Mouse (Mus musculus): ENCODE measurements around the gene Pdk2. TPM values are rescaled to one million over a fixed set of nuclear protein-coding genes. Genes with fewer than 3 reads are reported as not detected.
A peak's percentile ranks its signal among the peaks of the same experiment; 100 is the strongest.

Pdk2 gene
- total RNA-seq, 2 experiments from 2014 or later = 133 TPM

DNA sequence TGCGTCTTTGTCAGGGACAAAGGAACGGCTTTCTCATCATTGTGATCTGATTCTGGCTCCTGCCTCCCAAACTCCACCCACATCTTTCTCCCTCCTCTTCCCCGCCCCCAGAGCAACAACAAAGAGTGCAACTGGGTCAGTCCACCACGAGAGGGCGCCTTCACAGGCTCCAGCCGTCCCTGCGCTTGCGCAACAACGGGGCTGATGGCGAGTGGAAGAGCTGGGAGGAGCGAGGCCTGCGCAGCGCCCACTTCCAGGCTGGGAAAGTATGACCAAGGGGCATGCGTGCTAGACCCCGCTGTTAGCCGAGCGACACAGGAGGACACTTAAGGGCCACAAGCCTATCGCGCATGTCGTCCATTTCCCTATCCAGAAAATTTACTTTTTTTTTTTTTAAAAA lies 62.2 kb downstream of the Pdk2 start:
- H3K27ac ChIP-seq = peak overlapping the region; percentile 90
- H3K4me3 ChIP-seq = peak overlapping the region; percentile 52
- TF ChIP-seq CTCF (conservative IDR thresholded peaks at IDR 0.05) = peak; percentile 96
- DNase-seq (ENCODE audit: low spot score in 2 of 2) = peak; percentile 99

DNA sequence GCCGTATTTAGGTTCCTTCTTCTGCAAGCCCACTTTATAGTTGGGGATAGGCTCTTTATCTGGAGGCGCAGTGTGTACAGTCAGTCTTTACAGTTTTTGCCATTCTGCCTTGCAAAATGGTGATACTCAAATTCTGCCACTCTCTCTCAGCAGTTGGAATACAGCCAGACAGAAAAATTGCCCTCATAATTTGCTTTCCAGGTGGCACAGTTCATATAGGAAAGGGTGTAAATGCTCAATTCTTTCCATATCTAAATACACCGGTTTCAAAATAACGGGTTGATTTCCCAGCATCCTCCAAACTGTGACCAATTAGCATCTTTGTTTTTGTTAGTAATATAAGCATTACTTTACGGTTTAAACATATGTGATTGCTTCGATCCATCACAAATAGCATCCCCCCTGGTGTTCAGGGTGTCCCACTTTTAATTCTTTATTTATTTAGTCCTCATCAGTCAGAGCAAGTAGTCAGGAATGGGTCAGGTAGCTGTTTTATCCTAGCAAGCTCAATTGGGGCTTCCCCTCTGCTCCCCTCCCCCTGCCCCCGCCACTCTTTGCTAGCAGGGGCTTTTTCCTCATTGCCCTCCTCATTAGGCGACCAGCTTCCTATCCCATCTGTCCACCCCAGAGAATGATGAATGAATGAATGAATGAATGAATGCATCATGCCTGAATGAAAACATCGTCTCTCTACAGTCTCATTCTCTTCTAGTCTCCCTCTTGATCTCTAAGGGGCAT lies 62.8 kb downstream of the Pdk2 start:
- Histone ChIP-seq H3K4me3 (peak overlapping the region; percentile 52), H3K27ac (peak overlapping the region; percentile 90)
- DNase-seq (ENCODE audit: low spot score in 2 of 2) = no peak
- no peak for TF ChIP-seq CTCF (conservative IDR thresholded peaks at IDR 0.05)

Other genes with a start within 250 kb of the Pdk2 start
- 10 to 100 TPM in 1 of 2 experiments, 1 to 10 TPM in 1; 9.6 to 14.0 TPM for gene Col1a1, start 105.1 kb downstream of the Pdk2 start, total RNA-seq (2021)
- gene Hils1, start 73.8 kb downstream of the Pdk2 start, total RNA-seq (2021) = not detected
- gene Sgca, start 65.0 kb downstream of the Pdk2 start, total RNA-seq (2021) = under 1 TPM in 1 of 2 experiments, not detected in 1; 0.44 TPM
- 100 to 1,000 TPM; 967 to 974 TPM for gene Ppp1r9b, start 50.3 kb downstream of the Pdk2 start, total RNA-seq (2021)
- gene Samd14, start 31.5 kb downstream of the Pdk2 start, total RNA-seq (2021) = 10 to 100 TPM; 38.9 to 40.8 TPM
- 10 to 100 TPM; 10.3 to 16.1 TPM for gene Itga3, start 35.4 kb upstream of the Pdk2 start, total RNA-seq (2021)
- not detected for gene Dlx3, start 78.8 kb upstream of the Pdk2 start, total RNA-seq (2021)
- not detected for gene Dlx4, start 104.9 kb upstream of the Pdk2 start, total RNA-seq (2021)
- not detected for gene Tac4, start 220.2 kb upstream of the Pdk2 start, total RNA-seq (2021)

Data from layer of hippocampus, adult 2 months (tissue).